Mouse (Mus musculus) embryo, embryonic 11.5 days (tissue): Measurements from ENCODE around the gene Med31.

Experiments
- DNase-seq: peaks from one replicate; pipeline ENCODE4 v3.0.0-alpha.2; 2012; ENCODE audit warnings: low read depth, low spot score

The Med31 gene

GRCm38 (mm10) chr11:72215410-72215797 is at the start of gene Med31:
TSS of gene Med31 (minus strand) at chr11:72215592.
- no peak for DNase-seq

GRCm38 (mm10) chr11:72256441-72256840 is 41.0 kb upstream of the Med31 start:
- DNase-seq = no peak

- no peak for DNase-seq
Observed at GRCm38 (mm10) chr11:72255629-72256028, 40.2 kb upstream of the Med31 start.

GRCm38 (mm10) chr11:72245196-72245753 is 29.9 kb upstream of the Med31 start:
- no peak for DNase-seq

GRCm38 (mm10) chr11:72240062-72240860 is 24.9 kb upstream of the Med31 start:
- DNase-seq = no peak

GRCm38 (mm10) chr11:72234013-72234412 is 18.6 kb upstream of the Med31 start:
- no peak for DNase-seq

GRCm38 (mm10) chr11:72232991-72233390 is 17.6 kb upstream of the Med31 start:
- DNase-seq = no peak

GRCm38 (mm10) chr11:72232068-72232467 is 16.7 kb upstream of the Med31 start:
- DNase-seq = no peak

GRCm38 (mm10) chr11:72228513-72228912 is 13.1 kb upstream of the Med31 start:
- DNase-seq = no peak

- DNase-seq = no peak
Observed at GRCm38 (mm10) chr11:72226901-72227300, 11.5 kb upstream of the Med31 start.

- DNase-seq = no peak
Observed at GRCm38 (mm10) chr11:72226020-72226791, 10.8 kb upstream of the Med31 start.

GRCm38 (mm10) chr11:72224865-72225264 is 9.5 kb upstream of the Med31 start:
- peak; percentile 60 for DNase-seq

- DNase-seq = no peak
Observed at GRCm38 (mm10) chr11:72223414-72223813, 8.0 kb upstream of the Med31 start.

GRCm38 (mm10) chr11:72221278-72221677 is 5.9 kb upstream of the Med31 start:
- DNase-seq = peak; percentile 59

- no peak for DNase-seq
Observed at GRCm38 (mm10) chr11:72217116-72217515, 1.7 kb upstream of the Med31 start.

- DNase-seq = peak; percentile 94
Observed at GRCm38 (mm10) chr11:72214591-72215409, 592 bp downstream of the Med31 start.

- no peak for DNase-seq
Observed at GRCm38 (mm10) chr11:72207834-72208377, 7.5 kb downstream of the Med31 start.

- DNase-seq = peak; percentile 76
Observed at GRCm38 (mm10) chr11:72207204-72207833, 8.1 kb downstream of the Med31 start, which contains the start of the genes 4933427D14Rik and Txndc17. TSS of gene 4933427D14Rik (minus strand) at chr11:72207459. TSS of gene Txndc17 (plus strand) at chr11:72207547.

- DNase-seq = no peak
Observed at GRCm38 (mm10) chr11:72206341-72207203, 8.8 kb downstream of the Med31 start, which contains the start of gene Gm43951. TSS of gene Gm43951 (minus strand) at chr11:72206840.

GRCm38 (mm10) chr11:72205256-72205655 is 10.1 kb downstream of the Med31 start:
- DNase-seq = no peak
